Mouse (Mus musculus) kidney, adult 2 months (tissue): ENCODE measurements around the gene Disc1.

Experiments used
- CTCF ChIP-seq: fragments of 200-500 bp; conservative IDR thresholded peaks from 2 replicates; pipeline ENCODE4 v1.5.1; 2011; ENCODE audit warnings: low read depth, mild to moderate bottlenecking, control low read depth, low read length, moderate library complexity, mixed read lengths; ENCODE audit not compliant: insufficient read depth, insufficient read length
- POLR2A ChIP-seq: fragments of 200-500 bp; IDR thresholded peaks from one replicate; pipeline ENCODE4 v1.6.1; 2011; ENCODE audit warnings: low read depth, low read length, control low read depth

DNA sequence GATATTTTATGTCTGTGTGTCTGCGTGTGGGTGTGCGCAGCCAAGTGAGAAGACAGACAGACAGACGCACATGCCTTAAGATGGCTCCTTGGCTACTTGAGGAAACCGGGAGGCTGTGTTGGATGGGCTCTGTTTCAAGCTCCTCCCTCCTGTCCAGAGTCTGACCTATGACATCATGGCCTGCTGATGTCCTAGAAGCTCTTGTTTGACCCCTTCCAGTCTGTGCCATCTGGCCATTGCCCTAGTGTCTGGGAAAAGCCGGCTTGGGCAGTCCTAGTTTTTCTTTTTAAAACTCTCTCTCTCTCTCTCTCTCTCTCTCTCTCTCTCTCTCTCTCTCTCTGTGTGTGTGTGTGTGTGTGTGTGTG is 103.6 kb downstream of the Disc1 start:
- TF ChIP-seq CTCF (no peak), POLR2A (no peak)
